Mouse (Mus musculus): ENCODE data around the gene Rab3a.

Gene Rab3a

DNA sequence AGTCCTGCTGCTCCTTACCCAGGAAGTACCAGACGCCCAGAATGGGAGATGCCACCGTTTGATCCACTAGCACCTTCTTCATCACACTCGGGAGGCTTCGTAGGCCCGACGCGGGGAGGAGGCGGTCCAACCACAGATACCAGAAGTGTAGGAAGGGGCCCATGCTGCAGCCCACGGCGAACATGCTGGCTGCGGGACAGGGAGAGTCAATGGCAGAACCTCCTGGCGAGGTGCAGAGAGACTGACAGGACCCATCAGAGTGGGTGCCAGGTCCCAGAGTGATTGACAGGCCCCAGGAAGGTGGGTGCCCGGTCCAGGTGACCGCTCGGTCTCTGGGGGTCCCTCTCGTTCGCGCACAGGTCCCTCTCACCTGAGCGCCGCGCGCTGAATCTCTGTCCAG, 5.9 kb downstream of the Rab3a start:
- no peak for DNase-seq

DNA sequence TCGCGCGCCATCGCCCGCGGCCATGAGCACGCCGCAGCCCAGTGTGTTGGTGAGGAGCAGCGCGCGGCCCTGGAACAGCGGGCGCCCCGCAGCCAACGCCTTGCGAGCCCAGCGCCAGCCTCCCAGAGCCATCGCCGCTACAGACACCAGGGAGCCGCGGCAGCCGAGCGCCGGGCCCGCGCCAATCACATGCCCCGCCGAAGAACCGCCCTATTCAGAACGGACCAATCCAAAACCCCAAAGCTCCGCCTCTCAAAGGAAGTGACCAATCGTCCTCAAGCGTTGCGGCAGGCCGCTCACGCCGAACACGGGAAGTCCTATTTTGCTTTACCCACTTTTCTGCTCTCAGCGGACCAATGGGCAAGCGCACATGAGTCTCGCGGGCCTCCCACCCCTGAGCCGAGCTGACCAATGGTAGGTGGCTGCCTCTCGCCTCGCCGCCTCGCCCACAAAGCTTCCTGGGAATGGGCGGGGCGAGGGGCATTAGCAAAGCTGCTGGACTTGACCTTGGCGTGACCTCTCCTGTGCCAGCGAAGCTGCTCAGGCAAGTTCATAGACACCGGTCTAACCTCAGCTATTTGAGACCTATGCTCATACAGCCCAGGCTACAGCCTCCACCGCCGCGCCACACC, 6.4 kb downstream of the Rab3a start, which contains the start of gene Mpv17l2:
TSS of gene Mpv17l2 (minus strand) at position 172 of the 632 bp plus-strand sequence.
- peak; percentile 96 to 99 for DNase-seq

DNA sequence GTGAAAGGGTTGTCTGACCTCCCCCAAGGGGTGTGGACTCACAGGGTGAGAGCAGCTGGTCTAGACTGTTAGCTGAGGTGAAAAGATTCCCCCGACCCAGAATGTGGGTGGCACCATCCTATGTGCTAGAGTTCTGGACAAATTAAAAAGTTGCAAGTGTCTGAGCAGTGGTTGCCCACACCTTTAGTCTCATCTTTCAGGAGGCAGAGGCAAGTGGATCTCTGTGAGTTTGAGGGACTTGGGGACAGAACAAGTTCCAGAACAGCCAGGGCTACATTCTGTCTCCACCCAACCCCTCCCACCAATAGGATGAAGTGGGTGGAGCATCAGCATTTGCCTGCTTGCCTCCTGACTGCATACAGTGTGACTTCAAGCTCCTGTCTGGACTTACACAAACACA, 7.6 kb downstream of the Rab3a start:
- DNase-seq, result no peak

DNA sequence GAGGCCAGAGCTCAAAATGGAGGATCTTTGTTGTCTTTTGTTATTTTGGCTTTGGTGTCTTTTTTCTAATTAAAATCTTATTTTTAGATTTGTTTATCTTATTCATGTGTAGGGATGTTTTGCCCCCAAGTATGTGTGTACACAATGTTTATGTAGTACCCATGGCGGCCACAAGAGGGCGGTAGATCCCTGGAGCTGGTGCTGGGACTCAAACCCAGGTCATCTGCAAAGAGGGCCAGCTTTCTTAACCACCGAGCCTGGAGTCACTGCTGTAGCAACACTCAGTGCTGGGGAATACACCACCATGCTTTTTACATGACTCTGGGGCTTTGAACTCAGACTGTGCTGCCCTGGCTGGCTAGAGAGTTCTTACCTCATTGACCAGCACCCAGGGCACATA, 8.9 kb downstream of the Rab3a start:
- DNase-seq, result peak in 1 of 2 experiments; percentile 75

DNA sequence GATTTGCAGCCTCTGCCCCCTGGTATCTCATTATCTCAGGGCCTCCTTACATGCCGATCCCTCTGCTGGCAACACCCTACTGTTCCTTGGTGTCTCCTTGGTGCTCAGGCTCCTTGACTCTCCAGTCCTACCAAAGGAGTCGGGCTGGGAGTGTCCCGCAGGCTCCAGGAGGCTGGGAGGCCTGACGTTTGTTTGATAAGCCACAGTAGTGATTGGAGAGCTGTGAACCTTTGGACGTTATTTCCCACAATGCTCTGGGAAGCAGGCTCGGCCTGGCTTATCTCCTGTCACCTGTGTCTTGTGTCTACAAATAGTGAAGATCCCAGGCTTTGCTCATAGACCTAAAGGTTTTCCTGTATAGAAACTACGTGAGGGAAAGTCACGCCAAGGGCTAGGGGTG, 9.5 kb downstream of the Rab3a start:
- no peak for DNase-seq

DNA sequence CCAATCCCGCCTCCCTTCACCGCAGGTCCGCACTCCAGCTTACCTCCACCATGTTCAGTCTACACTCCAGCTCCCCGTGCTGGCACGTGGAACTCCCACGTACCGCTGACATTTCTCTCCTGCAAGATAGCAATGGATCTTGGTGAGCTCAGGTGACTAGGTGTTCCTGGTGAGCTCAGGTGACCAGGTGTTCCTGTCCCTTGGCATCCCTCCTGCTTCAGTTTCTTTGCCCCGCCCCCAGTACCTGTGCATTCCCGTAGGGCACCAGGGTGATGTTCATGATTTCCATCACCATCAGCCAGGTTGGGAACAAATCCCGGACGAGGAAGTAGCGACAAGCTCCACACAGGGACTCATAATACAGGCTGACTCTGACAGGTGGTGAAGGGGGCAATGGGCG, 10.2 kb downstream of the Rab3a start:
- DNase-seq, result peak in 1 of 2 experiments; percentile 36

DNA sequence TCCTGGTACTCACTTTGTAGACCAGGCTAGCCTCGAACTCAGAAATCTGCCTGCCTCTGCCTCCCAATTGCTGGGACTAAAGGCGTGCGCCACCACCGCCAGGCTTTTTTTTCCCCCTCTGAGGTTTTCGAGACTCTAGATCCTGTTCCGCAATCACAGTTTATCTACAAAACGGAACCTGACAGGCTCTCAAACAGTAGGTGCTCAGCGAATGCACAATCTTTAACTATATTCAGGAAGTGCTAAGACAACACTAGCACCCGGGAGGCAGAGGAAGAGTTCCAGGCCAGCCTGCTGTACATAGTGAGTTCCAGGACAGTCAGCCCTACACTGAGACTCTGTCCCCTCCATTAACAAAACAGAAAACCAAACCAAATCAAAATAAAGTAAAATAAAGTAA, 10.8 kb downstream of the Rab3a start:
- no peak for DNase-seq

DNA sequence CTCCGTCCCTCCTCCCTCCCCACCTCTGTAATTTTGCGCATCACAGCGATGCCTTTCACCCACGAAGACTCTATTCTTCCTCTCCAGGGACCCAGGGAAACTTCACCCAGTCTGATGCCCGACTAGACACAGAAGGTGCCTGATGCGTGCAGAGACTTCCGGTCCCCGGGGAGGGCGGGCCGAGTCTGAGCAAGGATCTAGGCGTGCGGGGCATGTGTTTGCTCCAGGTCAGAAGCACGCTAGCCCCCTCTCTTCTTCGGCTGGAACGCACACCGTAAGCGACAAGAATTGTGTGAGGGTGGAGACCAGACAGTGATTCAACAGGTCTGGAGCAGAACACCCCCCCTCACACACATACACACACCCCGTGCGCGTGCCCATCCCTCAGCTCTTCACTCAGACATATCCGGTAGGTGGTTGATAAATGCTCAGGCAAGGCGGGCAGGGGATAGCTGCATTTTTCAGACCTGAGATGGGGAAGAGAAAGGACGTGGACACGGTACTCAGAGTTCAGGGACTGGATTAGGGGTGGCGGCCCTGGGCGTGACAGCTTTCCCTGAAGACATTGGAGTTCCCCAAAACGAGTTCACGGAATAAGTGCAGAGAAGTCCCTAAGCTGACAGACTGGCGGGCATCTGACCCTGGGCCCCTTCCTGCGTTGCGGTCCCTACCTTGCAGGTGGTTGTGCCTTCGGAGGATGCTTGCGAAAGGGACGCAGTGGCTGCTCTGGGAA, 11.5 kb downstream of the Rab3a start:
- DNase-seq, result peak in 1 of 2 experiments; percentile 54

DNA sequence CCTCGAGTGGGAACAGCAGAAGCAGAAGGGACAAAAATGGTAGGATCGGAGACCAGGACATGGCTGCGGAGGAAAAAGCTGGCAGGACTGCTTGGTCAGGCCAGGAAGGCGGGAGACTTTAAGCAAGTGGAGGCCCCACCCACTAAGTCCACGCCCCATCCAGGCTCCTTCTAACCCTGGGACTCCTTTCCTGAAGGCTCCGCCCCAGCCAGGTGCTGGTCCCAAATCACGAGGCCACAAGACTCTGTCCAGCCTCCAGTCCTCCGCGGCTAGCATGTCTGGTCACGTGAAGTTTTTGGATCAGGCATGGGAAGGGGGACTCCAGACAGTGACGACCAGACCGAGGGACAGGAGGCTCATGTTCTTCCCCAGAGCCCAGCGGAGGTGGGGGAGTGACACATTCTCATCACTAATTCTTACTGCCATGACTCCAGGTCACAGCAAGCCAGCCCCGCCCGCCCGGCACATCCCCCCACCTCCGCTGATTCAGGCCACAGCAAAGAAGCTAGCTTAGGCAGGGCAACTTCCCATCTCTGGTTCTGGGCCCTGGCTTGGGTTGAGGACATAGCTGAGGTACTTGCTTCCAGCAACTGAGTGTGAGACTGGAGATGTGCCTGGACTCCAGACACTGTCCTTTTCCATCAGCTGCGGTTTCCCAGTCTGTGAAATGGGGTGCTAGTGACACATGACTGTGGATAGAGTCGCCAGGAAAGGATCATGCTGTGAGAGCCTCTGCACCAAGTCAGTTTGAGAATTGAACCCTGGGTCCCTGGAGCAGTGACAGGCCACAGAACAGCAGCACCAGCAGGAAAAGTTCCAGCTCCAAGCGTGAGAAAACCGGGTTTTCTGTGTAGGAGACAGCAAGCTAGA, 12.3 kb downstream of the Rab3a start:
- peak; percentile 93 for DNase-seq

DNA sequence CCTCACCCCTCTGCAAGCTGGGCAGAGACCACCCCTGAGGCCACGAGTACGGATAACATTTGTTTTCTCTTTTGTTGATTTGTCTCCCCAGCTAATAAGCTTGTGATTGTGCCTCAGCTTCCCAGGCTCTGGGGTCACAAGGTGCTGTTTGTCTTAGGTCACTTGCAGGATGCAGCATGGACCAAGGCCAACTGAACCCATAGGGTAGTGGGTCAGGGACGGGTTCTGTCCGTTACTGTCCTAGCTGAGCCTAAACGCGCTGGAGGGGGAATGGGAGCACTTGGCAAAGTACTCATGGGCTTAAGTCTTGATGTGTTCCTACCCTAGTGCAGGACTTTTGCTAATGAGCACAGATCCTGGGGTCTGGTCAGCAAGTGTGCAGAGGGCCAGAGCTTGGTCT, 13.0 kb downstream of the Rab3a start:
- no peak for DNase-seq

DNA sequence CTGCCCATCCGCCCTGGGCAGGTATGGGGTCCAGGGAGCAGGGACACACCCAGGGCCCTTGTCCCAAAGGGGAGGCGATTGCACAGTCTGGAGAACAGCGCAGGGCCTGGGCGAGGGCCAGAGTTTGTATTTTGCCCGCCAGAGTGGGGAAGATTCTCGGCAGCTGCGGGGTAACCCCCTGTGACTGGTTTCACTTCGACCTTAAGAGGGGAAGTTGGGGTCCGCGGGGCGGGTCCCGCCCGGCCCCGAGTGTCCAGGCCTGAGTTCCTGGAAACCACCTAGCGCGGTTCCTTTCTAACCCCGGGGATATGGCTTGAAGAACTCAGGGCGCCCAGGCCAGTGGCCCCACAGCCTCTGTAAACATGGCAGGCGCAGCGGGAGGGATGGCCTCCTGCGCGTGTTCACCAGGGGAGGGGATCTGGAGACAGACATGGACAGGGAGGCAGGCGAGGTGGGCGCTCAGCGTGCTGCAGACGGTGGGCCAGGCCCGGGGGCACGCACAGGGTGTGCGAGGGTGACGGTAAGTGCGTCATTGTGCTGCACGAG, 13.8 kb downstream of the Rab3a start:
- DNase-seq, result peak in 1 of 2 experiments; percentile 34

DNA sequence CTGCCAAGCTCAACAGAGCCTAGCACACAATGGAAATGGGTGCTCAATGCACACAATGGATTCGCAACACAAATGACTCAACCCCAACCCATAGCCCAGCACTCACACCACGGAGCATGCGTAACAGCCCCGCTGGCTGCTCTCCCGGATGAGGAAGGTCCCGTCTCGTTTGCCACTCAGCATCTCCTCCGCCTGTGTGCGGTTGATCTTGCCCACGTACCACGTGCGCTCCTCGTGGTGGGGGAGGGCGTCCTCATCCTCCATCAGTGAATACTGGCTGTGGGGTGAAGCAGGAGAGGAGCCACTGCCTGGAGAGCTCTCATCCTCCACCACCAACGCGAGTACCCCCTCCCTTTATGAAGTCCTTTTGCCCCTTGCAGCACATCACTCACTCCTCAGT, 14.5 kb downstream of the Rab3a start:
- peak in 1 of 2 experiments; percentile 23 for DNase-seq

DNA sequence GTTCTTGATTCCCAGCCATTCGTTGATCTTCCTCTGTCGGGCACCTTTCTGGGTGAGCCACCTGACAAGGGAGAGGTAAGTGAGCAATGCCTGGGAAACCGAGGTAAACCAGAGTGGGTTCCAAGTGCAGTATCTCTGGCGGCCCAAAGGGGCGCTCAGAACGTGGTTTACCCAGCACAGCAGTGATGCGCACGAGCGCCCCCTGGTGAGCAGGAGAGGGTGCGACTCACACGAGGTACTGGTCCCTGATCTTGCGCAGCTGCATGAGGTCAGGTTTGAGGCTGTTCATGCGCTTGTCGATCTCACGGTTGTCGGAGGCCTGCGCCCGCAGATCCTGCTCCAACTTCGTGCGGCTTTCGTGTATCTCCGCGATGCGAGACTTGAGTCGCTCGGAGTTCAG, 14.9 kb downstream of the Rab3a start:
- DNase-seq, result peak; percentile 93 to 96

DNA sequence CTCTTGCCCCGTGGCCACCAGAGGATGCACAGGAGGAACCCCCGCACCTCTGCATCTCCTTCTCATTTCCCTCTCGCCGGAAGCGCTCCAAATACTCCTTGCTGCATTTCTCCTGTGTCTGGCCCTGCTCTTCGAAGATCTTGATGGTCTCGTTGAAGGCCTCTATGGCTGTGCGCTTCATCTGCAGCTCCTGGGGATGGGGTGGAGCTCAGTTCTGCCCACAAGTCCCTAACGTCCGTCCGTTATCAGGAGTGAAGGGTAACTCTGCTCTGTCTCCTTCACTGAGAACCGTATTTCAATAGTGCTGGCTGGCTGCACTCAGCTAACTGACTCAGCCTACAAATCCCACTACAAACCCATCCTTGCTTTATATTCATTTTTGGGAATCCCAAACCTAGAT, 15.4 kb downstream of the Rab3a start:
- DNase-seq, result no peak

DNA sequence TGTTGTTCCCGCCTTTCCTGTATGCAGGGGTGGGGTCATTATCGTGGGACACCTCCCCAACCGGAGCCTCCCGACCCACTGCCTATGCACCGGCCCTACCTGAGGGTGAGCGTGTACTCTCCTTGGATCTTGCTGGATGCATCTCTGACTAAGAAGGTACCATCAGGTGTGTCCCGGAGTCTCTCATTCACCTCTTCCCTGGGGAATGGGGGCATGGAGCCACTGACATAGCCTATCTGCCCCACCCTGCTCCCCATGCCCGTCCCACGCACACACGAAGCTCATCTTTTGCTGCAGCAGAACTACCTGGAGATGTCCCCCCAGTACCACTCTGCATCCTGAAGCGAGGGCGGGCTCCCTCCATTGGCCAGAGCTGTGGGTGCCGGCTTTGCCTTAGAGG, 16.3 kb downstream of the Rab3a start:
- no peak for DNase-seq

DNA sequence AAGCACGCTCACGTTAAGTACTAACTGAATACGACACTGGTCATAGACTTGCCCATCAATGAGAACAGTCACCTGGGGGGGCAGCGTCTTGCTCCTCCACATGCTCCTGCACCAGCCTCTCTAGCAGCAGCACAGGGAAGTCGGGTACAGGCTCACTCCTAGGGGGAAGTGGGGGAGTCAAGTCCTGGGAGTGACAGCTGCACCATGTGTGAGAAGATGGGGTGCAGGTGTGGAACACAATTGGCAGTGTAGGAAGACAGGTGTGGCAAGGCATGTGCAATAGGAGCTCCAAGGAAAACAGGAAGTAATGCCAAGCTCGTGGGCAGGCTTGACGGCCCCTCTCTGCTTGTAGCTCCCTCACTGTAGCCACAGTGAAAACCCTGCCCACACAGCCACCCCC, 16.7 kb downstream of the Rab3a start:
- no peak for DNase-seq

DNA sequence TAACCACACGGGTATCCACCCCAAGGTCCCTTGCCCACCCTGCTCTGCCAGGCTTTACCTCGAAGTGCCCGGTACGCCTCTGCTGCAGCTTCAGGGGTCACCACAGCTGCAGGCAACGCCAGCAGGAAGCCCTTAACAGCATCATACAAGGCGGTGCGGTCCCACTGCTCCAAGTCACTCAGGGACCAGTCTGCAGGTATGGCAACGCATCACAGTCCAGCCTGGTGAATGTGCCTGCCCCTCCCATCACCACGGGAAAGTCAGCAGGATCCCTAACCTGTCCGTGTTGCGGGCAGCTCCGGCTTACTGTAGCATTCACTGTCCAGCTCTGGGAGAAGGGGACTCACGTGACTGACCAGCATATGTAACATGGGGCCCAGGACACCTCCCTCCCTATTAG, 17.6 kb downstream of the Rab3a start:
- DNase-seq, result no peak

DNA sequence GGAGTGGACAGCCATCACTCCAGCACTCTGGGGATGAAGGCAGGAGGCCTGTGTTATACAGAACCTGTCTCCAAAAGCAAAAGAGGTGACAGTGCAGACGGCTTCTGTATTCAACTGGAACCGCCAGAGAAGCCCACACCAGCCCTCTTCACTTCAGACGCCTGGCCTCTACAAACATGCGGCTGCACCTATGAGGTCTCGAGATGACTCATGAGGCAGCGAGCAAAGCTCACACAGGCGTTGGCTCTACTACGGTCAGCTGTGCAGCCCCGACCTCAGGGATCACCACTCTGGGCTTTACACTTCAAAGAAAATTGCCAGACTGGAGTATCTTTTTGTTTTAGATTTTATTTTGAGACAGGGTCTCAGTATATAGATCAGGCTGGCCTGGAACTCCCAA, 18.4 kb downstream of the Rab3a start:
- DNase-seq, result no peak

DNA sequence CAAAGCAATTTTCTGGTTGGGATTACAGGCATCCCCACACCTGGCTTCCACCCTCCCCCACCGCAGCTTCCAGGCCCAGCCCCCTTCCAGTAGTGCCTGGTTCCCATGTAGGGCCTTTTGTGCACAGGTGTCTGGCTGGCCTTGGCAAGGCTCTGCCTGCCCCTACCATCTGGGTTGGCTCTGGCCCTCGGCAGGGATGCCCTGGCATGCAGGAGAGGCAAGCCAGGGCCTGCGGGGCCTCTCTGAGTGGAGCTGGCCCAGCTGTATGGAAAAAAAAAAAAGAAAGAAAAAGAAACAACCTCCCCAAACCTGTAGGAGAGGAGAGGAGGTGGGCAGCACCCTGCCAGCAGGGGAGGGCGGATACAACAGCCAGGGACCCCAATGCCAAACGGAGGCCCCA, 18.9 kb downstream of the Rab3a start:
- DNase-seq, result no peak

DNA sequence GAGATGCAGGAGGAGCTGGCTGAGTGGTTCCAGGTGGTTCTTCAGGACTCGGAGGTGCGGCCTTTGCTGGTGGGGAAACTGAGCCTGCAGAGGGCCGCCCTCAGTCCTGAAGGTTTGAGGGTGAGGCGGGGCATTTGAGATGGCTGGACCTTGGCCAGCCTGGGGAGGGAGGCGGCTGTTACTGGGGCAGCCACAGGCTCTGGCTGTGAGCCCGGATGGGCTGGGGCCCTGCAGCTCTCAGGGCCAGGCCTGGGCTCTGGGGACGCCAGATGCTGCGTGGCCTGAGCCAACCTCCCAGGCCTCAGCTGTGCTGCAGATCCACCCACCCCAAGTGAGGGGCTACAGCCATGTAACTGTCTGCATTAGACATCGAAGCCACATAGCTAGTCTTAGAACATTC, 19.4 kb downstream of the Rab3a start:
- peak; percentile 81 to 84 for DNase-seq

DNA sequence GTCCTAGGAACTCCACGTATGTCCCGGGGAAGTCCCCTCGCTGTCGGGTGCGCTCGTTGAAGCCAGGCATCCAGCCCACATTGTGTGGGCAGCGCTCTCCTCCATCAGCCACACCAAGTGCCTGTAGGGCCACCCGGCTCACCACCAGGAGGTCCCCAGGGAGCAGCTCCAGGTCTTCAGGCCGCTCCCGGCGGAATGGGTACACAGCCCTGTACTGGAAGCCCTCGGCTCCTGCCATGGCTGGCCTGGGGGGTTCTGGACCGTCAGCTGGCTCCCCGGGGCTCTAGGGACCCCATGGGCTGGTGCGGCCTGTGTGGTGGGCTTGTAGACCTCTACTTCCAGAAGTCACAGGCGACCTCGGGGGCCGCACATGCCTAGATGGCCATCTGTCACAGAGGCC, 20.3 kb downstream of the Rab3a start:
- no peak for DNase-seq

DNA sequence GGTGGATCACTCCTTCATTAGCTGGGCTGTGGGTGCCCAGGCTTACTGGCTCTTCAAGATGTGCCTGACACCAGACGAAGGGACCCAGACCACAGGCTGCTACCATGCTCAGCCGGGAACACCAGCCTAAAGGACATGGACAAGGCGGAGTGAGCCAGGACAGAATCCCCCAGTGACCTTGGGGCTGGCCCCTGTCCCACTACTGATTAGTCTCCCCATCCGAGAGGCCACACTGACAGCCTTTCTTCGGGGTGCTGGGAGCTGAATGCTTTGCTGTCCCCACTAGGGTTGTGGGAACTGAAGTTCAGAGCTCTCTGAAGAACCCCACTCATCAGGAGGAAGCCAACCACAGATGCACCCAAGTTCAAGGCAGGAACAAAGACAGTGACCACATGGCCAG, 20.7 kb downstream of the Rab3a start:
- no peak for DNase-seq

DNA sequence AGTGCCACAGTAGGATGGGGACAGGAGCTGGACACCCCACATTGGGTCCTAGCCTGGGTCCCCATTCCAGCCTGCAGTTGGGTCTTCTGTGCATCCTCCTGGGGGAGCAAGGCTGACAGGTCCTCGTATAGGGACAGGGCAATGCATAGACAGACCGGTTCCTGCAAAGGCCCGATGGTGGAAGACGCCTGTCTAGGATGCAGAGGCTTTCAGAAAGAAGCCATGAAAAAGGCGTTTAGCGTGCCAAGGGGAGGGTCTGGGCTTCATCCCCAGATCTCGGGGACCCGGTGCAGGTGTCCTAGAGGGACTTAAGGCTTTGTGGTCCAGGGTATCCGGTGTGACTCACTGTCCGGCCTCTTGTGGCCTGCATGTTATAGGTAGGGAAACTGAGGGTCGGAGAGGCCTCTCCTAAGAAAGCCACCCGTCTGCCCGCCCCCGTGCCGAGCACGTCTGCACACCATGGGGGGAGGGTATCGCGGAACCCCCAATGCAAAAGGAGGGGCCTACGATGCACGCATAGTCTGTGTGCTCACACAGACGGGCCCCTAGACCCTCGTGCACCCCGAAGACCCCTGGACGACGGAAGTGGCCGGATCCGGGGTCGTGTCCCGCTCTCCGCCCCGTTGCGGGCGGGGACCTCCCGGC, 21.5 kb downstream of the Rab3a start:
- DNase-seq, result no peak
